Mouse (Mus musculus) MEL (cell line): ENCODE data around the gene Reep6.

Experiments used
- CTCF ChIP-seq, 3 experiments: IDR thresholded peaks in 2 of 3; conservative IDR thresholded peaks in 1 of 3; 2 replicates each; pipeline ENCODE4 v1.5.1; 2011 to 2012; ENCODE audit warnings: low read length in 3 of 3, low read depth in 2 of 3, mild to moderate bottlenecking in 2 of 3, improper control_type of control experiment in 1 of 3, inconsistent platforms in 1 of 3, mixed read lengths in 1 of 3, moderate library complexity in 1 of 3; ENCODE audit not compliant: control insufficient read depth in 1 of 3, insufficient read depth in 1 of 3, poor library complexity in 1 of 3, severe bottlenecking in 1 of 3
- EP300 ChIP-seq, 2 experiments: IDR thresholded peaks; 2 replicates each; pipeline ENCODE4 v1.6.1; 2011; ENCODE audit warnings: improper control_type of control experiment in 2 of 2, low read length in 2 of 2, low read depth in 1 of 2, mild to moderate bottlenecking in 1 of 2
- MAFK ChIP-seq: IDR thresholded peaks from 2 replicates; pipeline ENCODE4 v1.6.1; 2011; ENCODE audit warnings: low read depth, mild to moderate bottlenecking, low read length, improper control_type of control experiment, borderline replicate concordance
- POLR2AphosphoS2 ChIP-seq: IDR thresholded peaks from 2 replicates; pipeline ENCODE4 v1.6.1; 2011; ENCODE audit warnings: low read length, improper control_type of control experiment
- USF2 ChIP-seq, 2 experiments: IDR thresholded peaks; 2 replicates each; pipeline ENCODE4 v1.6.1; 2011 to 2012; ENCODE audit warnings: improper control_type of control experiment in 2 of 2, low read length in 2 of 2, borderline replicate concordance in 1 of 2, inconsistent platforms in 1 of 2, low read depth in 1 of 2, mild to moderate bottlenecking in 1 of 2; ENCODE audit not compliant: insufficient read depth in 1 of 2
- ZNF384 ChIP-seq: IDR thresholded peaks from 2 replicates; pipeline ENCODE4 v1.6.1; 2012; ENCODE audit warnings: low read depth, mild to moderate bottlenecking, inconsistent platforms, low read length, improper control_type of control experiment

GRCm38 (mm10) chr10:80299824-80300223, 29.9 kb upstream of the Reep6 start:
- TF ChIP-seq POLR2AphosphoS2 (no peak), CTCF (IDR thresholded peaks at IDR 0.05 in 2 of 3, conservative IDR thresholded peaks at IDR 0.05 in 1 of 3; ENCODE audit: control insufficient read depth in 1 of 3, insufficient read depth in 1 of 3, low read depth in 2 of 3, low read length in 3 of 3, poor library complexity in 1 of 3, severe bottlenecking in 1 of 3) (no peak), EP300 (IDR thresholded peaks at IDR 0.05; ENCODE audit: low read depth in 1 of 2, low read length in 2 of 2) (no peak), USF2 (IDR thresholded peaks at IDR 0.05; ENCODE audit: borderline replicate concordance in 1 of 2, insufficient read depth in 1 of 2, low read depth in 1 of 2, low read length in 2 of 2) (no peak), MAFK (no peak), ZNF384 (no peak)
